Mouse (Mus musculus): Measurements from ENCODE around the gene Kifc3. TPM values are rescaled to one million over a fixed set of nuclear protein-coding genes. Genes with fewer than 3 reads are reported as not detected.
A peak's percentile ranks its signal among the peaks of the same experiment; 100 is the strongest.

Kifc3 gene
- polyA plus RNA-seq, 1 experiment, result 2.7 TPM

DNA sequence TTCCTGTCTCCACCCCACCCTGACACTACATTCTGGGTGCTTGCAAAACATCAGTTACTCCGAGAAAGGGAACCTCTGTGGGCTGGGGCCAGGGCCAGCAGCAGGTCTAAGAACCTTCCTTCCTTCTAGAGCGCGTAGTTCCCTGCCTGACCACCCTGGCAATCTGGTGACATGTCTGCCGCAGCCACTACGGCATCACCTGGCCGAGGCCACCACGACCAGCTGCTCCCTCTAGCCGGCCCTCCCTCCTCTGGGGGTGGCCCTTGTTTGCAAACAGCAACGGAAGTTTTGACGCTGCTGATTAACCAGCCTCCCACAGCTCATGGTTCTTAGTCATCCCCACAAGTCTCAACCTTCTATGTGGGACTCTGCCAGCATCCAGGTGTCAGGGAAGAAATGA lies 53.2 kb downstream of the Kifc3 start:
- Histone ChIP-seq H3K27ac (ENCODE audit: control insufficient read depth, insufficient read depth, low read depth, low read length, poor library complexity) (no peak overlapping the region), H3K4me1 (ENCODE audit: control insufficient read depth, insufficient read depth, low read length) (no peaks in the 10 kb centered on the region), H3K4me3 (replicated peaks; ENCODE audit: control insufficient read depth, low read depth, low read length) (no peak overlapping the region)
- TF ChIP-seq POLR2A (IDR thresholded peaks at IDR 0.05; ENCODE audit: borderline replicate concordance, control insufficient read depth, low read depth, low read length) (no peak), CTCF (IDR thresholded peaks at IDR 0.05; ENCODE audit: control insufficient read depth, insufficient read depth, low read length) (no peak)
- 1% methylated on average over 10 of the region's 10 CpGs for WGBS

- 80% methylated on average over 5 of the region's 5 CpGs for WGBS
- H3K4me3 ChIP-seq (replicated peaks; ENCODE audit: control insufficient read depth, low read depth, low read length), result no peak overlapping the region
- no peaks in the 10 kb centered on the region for H3K4me1 ChIP-seq (ENCODE audit: control insufficient read depth, insufficient read depth, low read length)
- TF ChIP-seq CTCF (IDR thresholded peaks at IDR 0.05; ENCODE audit: control insufficient read depth, insufficient read depth, low read length) (no peak), POLR2A (IDR thresholded peaks at IDR 0.05; ENCODE audit: borderline replicate concordance, control insufficient read depth, low read depth, low read length) (no peak)
- no peak overlapping the region for H3K27ac ChIP-seq (ENCODE audit: control insufficient read depth, insufficient read depth, low read depth, low read length, poor library complexity)
Measured at GRCm38 (mm10) chr8:95146846-95147245, 55.8 kb downstream of the Kifc3 start.

GRCm38 (mm10) chr8:95146044-95146745 lies 56.4 kb downstream of the Kifc3 start:
- no peak overlapping the region for H3K4me3 ChIP-seq (replicated peaks; ENCODE audit: control insufficient read depth, low read depth, low read length)
- no peaks in the 10 kb centered on the region for H3K4me1 ChIP-seq (ENCODE audit: control insufficient read depth, insufficient read depth, low read length)
- 80% methylated on average over 2 of the region's 2 CpGs for WGBS
- no peak overlapping the region for H3K27ac ChIP-seq (ENCODE audit: control insufficient read depth, insufficient read depth, low read depth, low read length, poor library complexity)
- TF ChIP-seq POLR2A (IDR thresholded peaks at IDR 0.05; ENCODE audit: borderline replicate concordance, control insufficient read depth, low read depth, low read length), result no peak
- no peak for TF ChIP-seq CTCF (IDR thresholded peaks at IDR 0.05; ENCODE audit: control insufficient read depth, insufficient read depth, low read length)

DNA sequence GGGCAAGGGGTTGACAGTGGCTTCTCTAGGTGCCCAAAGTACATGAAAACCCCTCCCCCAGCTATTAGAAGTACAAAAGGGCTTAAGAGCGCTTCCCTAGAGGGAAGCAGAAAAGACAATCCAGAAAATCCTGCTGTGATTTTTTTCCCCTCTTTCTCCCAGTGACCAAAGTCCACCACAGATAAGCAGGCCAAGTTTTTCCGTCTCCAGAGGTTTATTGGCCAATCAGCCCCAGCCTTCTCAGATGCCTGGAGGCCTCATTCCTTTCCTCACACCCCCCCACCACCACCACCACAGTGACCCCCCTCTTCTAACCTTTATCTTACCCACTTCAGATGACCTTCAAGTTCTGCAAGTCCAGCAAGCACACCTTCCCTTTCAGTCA lies 58.0 kb downstream of the Kifc3 start:
- TF ChIP-seq POLR2A (IDR thresholded peaks at IDR 0.05; ENCODE audit: borderline replicate concordance, control insufficient read depth, low read depth, low read length) (no peak), CTCF (IDR thresholded peaks at IDR 0.05; ENCODE audit: control insufficient read depth, insufficient read depth, low read length) (no peak)
- WGBS, result 76% methylated on average over 2 of the region's 2 CpGs
- H3K27ac ChIP-seq (ENCODE audit: control insufficient read depth, insufficient read depth, low read depth, low read length, poor library complexity), result no peak overlapping the region
- no peak overlapping the region for H3K4me3 ChIP-seq (replicated peaks; ENCODE audit: control insufficient read depth, low read depth, low read length)
- H3K4me1 ChIP-seq (ENCODE audit: control insufficient read depth, insufficient read depth, low read length), result no peaks in the 10 kb centered on the region

- no peak for TF ChIP-seq CTCF (IDR thresholded peaks at IDR 0.05; ENCODE audit: control insufficient read depth, insufficient read depth, low read length)
- TF ChIP-seq POLR2A (IDR thresholded peaks at IDR 0.05; ENCODE audit: borderline replicate concordance, control insufficient read depth, low read depth, low read length), result no peak
Measured at GRCm38 (mm10) chr8:95143805-95144630, 58.6 kb downstream of the Kifc3 start.

DNA sequence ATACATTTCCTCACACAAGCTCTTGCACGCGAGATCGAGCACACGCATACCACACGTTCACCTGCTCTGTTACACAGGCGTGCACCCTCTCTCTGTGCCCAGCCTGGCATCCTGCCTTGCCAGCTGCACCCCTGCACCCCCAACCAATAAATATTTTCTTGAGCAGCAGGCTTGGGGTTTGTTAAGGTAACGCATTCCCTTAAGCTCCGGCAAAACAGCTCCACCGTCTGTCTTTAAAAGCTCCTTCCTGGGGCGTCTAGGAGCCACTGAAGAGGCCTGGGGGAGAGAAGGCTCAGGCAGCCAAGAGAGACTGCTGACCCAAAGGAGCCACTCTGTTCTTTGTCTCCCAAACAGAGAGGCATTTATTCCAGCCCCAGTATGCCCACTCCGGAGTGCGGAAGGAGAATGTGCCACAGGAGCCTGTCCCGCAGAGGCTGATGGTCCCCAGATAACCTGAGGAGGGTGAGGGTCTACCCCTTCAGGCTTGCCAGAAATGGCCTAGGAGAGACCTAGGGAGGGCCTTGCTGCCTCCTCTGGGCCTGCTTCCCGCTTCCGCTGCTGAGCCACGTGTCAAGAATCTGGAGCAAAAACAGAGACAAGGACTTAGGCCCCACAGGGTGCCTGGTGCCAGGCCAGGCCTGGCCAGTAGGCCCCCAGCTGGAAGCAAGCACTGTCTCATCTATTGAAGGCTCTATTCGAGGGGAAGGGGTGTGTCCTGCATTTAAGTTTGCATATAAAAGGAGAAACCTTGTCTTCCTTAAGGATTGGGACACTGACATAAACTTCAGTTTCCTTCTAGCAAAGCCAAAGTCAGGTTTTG lies 59.4 kb downstream of the Kifc3 start:
- Histone ChIP-seq H3K27ac (ENCODE audit: control insufficient read depth, insufficient read depth, low read depth, low read length, poor library complexity) (no peak overlapping the region), H3K4me3 (replicated peaks; ENCODE audit: control insufficient read depth, low read depth, low read length) (no peak overlapping the region), H3K4me1 (ENCODE audit: control insufficient read depth, insufficient read depth, low read length) (no peaks in the 10 kb centered on the region)
- TF ChIP-seq POLR2A (IDR thresholded peaks at IDR 0.05; ENCODE audit: borderline replicate concordance, control insufficient read depth, low read depth, low read length) (no peak), CTCF (IDR thresholded peaks at IDR 0.05; ENCODE audit: control insufficient read depth, insufficient read depth, low read length) (no peak)
- 59% methylated on average over 17 of the region's 17 CpGs for WGBS

More at GRCm38 (mm10) chr8:95143805-95144630, 58.6 kb downstream of the Kifc3 start:
- Histone ChIP-seq H3K4me1 (ENCODE audit: control insufficient read depth, insufficient read depth, low read length) (no peaks in the 10 kb centered on the region), H3K27ac (ENCODE audit: control insufficient read depth, insufficient read depth, low read depth, low read length, poor library complexity) (no peak overlapping the region), H3K4me3 (replicated peaks; ENCODE audit: control insufficient read depth, low read depth, low read length) (no peak overlapping the region)
- WGBS, result 74% methylated on average over 6 of the region's 6 CpGs

GRCm38 (mm10) chr8:95142075-95142831 lies 60.4 kb downstream of the Kifc3 start:
- under 1% methylated on average over 66 of the region's 66 CpGs for WGBS
- peak overlapping the region; percentile 17; the same call in 1 of the 2 replicates for H3K27ac ChIP-seq (ENCODE audit: control insufficient read depth, insufficient read depth, low read depth, low read length, poor library complexity)
- H3K4me3 ChIP-seq (replicated peaks; ENCODE audit: control insufficient read depth, low read depth, low read length), result peak overlapping the region; percentile 39
- H3K4me1 ChIP-seq (ENCODE audit: control insufficient read depth, insufficient read depth, low read length), result no peaks in the 10 kb centered on the region
- TF ChIP-seq CTCF (IDR thresholded peaks at IDR 0.05; ENCODE audit: control insufficient read depth, insufficient read depth, low read length), result no peak
- no peak for TF ChIP-seq POLR2A (IDR thresholded peaks at IDR 0.05; ENCODE audit: borderline replicate concordance, control insufficient read depth, low read depth, low read length)
